Mouse (Mus musculus) CH12.LX (cell line): Measurements from ENCODE around the gene Prkar1a.

Experiments used
- CTCF ChIP-seq, 2 experiments: IDR thresholded peaks in 1 of 2; conservative IDR thresholded peaks in 1 of 2; 2 replicates each; pipeline ENCODE4 v1.5.1; 2011 to 2012; ENCODE audit warnings: low read depth in 2 of 2, low read length in 2 of 2, improper control_type of control experiment in 1 of 2, inconsistent platforms in 1 of 2, mild to moderate bottlenecking in 1 of 2, moderate library complexity in 1 of 2
- IRF4 ChIP-seq: IDR thresholded peaks from 2 replicates; pipeline ENCODE4 v1.6.1; 2014; ENCODE audit warnings: low read depth, mild to moderate bottlenecking, inconsistent platforms, low read length, improper control_type of control experiment
- NELFE ChIP-seq: IDR thresholded peaks from 2 replicates; pipeline ENCODE4 v1.6.1; 2011; ENCODE audit warnings: low read depth, low read length, improper control_type of control experiment
- POLR2A ChIP-seq: IDR thresholded peaks from 2 replicates; pipeline ENCODE4 v1.6.1; 2011; ENCODE audit warnings: low read depth, mild to moderate bottlenecking, improper control_type of control experiment, low read length

DNA sequence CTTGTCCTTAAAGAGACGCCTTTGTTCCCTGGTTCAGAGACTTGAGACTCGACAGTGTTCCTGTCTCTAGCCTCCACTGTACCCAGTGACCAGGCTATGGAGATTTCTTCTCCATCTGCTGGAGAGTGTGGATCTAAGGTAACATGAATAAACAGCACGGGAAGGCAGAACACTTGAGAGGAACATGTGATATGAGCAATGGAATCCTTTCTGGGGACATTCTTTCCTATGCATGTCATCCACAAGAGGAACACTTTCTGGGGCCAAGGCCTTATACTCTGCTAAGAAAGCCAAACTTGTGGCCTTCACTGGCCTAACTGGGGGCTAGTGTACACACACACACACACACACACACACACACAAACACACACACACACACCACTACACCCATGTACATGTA lies 32.4 kb downstream of the Prkar1a start:
- no peak for TF ChIP-seq CTCF (conservative IDR thresholded peaks at IDR 0.05 in 1 of 2, IDR thresholded peaks at IDR 0.05 in 1 of 2; ENCODE audit: low read depth in 2 of 2, low read length in 2 of 2)
- no peak for TF ChIP-seq NELFE
- TF ChIP-seq IRF4 = no peak
- no peak for TF ChIP-seq POLR2A
